Mouse (Mus musculus) neutrophil, adult 83 days (primary cell): ENCODE results near the gene Ccdc9b. TPM values are rescaled to one million over a fixed set of nuclear protein-coding genes. Genes with fewer than 3 reads are reported as not detected.

Experiments used
- total RNA-seq, 2 experiments: library from RNA; stranded (reverse); gene quantifications; one replicate each; pipeline ENCODE4 v1.2.4; 2023

Ccdc9b gene
- total RNA-seq = under 1 TPM; 0.20 to 0.33 TPM

GRCm38 (mm10) chr2:118761906-118762783 lies at the start of gene Ccdc9b:
Ccdc9b (minus strand) TSS chr2:118762661.

GRCm38 (mm10) chr2:118779504-118780480 lies 17.3 kb upstream of the Ccdc9b start, which contains the start of gene Disp2:
Disp2 (plus strand) TSS chr2:118779719.

GRCm38 (mm10) chr2:118772158-118772874 lies 9.9 kb upstream of the Ccdc9b start, which contains the start of gene Phgr1:
Phgr1 (plus strand) TSS chr2:118772769.

GRCm38 (mm10) chr2:118745232-118745884 lies 17.1 kb downstream of the Ccdc9b start, which contains the start of gene Inafm2:
Inafm2 (plus strand) TSS chr2:118745758.

GRCm38 (mm10) chr2:118728337-118728736 lies 34.1 kb downstream of the Ccdc9b start, which contains the start of gene Plcb2:
Plcb2 (minus strand) TSS chr2:118728438.

Other genes starting within 250 kb of the Ccdc9b start
- 10 to 100 TPM in 1 of 2 experiments, 1 to 10 TPM in 1; 8.5 to 13.5 TPM for gene Bmf, start 213.0 kb downstream of the Ccdc9b start, total RNA-seq
- gene Bub1b, start 164.4 kb downstream of the Ccdc9b start, total RNA-seq = 10 to 100 TPM; 64.0 to 64.1 TPM
- not detected for gene Pak6, start 99.4 kb downstream of the Ccdc9b start, total RNA-seq
- gene Ankrd63, start 58.7 kb downstream of the Ccdc9b start, total RNA-seq = under 1 TPM; 0.70 to 0.93 TPM
- 100 to 1,000 TPM; 163 to 171 TPM for gene Plcb2, start 34.2 kb downstream of the Ccdc9b start, total RNA-seq
- gene Inafm2, start 16.9 kb downstream of the Ccdc9b start, total RNA-seq = 10 to 100 TPM; 12.9 to 13.3 TPM
- not detected for gene Phgr1, start 10.1 kb upstream of the Ccdc9b start, total RNA-seq
- gene Disp2, start 17.1 kb upstream of the Ccdc9b start, total RNA-seq = under 1 TPM in 1 of 2 experiments, not detected in 1; 0.04 TPM
- gene Knstrn, start 51.3 kb upstream of the Ccdc9b start, total RNA-seq = 10 to 100 TPM; 53.2 to 58.7 TPM
- gene Ivd, start 99.3 kb upstream of the Ccdc9b start, total RNA-seq = 10 to 100 TPM; 29.2 to 30.5 TPM
- gene Bahd1, start 137.7 kb upstream of the Ccdc9b start, total RNA-seq = 10 to 100 TPM in 1 of 2 experiments, 1 to 10 TPM in 1; 8.5 to 11.6 TPM
- gene Chst14, start 163.8 kb upstream of the Ccdc9b start, total RNA-seq = 1 to 10 TPM; 3.4 TPM